Mouse (Mus musculus) liver, adult (tissue): Measurements from ENCODE around the gene Tent4b.

Experiments used
- GATA4 ChIP-seq: IDR thresholded peaks from 2 replicates; pipeline ENCODE4 v1.6.1; 2014; ENCODE audit warnings: mild to moderate bottlenecking, low read length; ENCODE audit not compliant: insufficient replicate concordance

Tent4b gene

DNA sequence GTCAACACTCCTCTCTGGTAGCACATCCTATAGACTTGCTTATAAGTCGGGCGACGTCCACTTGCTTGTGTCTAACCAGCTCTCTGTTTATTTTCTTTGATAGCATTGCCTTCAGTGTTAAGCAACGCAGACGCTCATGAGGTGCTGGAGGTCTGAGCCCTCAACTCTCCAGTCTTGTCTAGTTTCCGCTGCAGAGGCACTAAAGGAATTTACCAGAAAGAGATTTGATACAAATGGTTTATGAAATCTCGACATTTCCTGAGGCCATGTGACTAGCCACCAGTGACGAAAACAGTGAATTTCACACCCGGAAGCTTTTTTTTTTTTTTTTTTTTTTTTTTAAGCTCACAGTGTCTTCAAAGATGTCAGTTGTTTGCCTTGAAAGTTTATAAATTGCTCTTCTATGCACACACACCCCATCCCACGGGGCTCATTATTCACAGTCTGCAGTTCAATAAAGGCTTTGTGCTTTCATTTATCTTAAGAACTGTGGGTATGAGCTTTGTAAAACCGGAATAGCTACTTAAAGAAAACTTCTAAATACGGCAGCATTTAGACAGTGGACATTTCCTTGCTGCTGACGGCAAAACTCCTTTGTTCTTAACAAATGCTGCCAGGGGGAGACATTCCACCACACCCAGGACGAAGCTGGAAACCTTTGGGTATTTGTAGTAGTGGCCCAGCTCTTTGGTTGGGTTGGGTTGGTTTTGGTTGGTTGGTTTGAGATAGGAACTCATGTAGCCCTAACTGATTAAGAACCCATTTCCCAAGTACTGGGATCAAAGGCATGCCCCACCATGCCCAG, 64.0 kb downstream of the Tent4b start:
- TF ChIP-seq GATA4, result no peak

DNA sequence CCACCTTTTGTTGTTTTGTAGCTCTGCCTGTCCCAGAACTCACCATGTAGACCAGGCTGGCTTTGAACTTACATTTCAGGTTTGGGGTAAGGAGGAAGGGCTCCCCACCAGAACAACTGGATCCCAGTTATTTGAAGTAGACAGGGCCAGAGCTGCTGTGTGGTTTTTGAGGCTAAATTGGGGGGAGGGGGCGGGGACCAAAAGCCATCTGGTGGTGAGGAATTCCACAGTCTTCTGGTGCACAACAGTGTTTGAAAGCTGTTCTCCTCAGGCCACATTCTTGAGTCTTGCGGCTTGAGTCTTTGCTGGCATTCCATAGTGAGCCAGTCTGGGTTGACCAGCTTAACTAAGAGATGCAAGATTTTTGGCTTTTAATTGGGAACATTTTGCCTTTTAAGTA, 66.5 kb downstream of the Tent4b start:
- no peak for TF ChIP-seq GATA4

DNA sequence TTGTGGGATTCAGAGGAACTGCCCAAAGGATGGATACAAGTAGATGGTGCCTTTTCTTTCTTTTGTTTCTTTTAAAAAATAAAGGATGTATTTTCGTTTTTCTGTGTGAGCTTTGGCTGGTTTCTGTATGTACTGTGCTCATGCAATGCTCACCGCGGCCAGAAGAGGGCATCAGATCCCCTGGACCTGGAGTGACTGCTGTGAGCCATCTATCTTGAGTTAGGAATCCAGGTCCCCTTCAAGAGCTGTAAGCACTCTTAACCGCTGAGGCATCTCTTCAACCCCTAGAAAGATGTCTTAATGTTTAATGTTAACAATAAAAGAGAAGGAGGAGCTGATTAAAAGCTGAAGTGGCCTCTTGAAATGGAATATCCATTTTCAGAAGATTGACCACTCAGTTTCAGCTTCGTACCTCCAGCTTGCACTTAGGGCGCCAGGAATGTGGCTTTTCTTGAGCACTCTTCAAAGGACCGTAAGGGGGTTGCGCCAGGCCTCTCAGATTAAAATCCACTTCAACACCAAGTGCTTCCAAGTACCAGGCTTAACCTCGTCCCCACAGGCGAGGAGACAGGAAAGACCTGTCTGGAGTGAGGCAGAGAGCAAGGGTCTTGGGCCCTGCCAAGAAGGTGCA, 67.3 kb downstream of the Tent4b start:
- no peak for TF ChIP-seq GATA4

DNA sequence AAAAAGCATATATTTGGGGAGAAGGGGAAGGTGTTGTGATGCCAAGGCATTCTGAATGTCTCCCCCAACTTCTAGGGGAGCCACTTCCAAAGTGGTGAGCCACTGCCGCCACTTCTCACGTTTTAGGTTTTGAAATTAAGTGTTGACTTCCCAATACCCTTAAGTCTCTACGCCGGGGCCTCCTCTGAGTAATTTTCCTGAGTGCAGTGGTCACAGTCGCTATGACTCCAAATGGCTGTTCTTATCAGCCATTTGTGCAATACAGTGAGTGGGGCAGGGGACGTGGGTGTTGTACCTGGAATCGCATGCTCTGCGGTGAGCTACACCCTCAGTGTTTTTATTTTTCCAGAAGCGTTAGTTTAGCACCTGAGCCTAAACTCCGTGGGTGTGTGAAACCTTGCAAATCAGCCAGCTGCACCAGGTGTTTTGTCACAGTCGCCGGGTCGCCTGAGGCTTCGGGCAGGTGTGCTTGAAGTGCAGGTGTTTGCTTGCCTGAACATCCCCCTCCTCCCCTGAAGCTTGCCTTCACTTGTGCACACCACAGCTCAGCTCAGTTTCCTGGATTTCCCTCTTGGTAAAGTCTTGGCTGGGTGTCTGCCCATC, 67.9 kb downstream of the Tent4b start:
- TF ChIP-seq GATA4, result no peak

DNA sequence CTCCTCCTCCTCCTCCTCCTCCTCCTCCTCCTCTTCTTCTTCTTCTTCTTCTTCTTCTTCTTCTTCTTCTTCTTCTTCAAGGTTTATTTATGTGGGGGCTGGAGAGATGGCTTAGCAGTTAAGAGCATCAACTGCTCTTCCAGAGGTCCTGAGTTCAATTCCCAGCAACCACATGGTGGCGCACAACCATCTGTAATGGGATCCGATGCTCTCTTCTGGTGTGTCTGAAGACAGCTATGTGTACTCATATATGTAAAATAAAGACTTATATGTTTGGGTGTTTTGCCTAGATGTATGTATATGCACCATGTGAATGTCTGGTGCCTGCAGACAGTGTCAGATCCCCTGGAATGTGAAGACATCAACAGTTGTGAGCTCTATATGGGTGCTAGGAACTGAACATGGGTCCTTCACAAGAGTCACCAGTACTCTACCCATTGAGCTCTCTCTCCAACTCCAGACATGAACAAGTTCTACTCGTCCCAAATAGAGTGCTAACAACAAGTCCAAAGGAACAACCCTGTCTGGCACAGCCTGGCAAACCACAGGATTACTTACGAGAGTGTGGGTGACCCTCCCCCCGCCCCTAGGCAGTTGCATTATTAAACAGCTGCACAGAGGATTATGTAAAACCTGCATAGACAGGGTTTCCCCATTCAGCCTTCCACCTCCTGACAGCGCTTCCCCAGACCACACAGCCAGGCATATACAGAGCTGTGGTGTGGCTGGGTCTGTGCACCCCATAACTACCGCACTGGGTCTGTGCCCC, 70.3 kb downstream of the Tent4b start:
- TF ChIP-seq GATA4, result no peak

- TF ChIP-seq GATA4, result no peak
Observed at GRCm38 (mm10) chr8:88270086-88270485, 71.1 kb downstream of the Tent4b start.

- no peak for TF ChIP-seq GATA4
Observed at GRCm38 (mm10) chr8:88272231-88273050, 73.4 kb downstream of the Tent4b start, which contains the start of gene Adcy7. Adcy7 (plus strand) TSS chr8:88272403.

DNA sequence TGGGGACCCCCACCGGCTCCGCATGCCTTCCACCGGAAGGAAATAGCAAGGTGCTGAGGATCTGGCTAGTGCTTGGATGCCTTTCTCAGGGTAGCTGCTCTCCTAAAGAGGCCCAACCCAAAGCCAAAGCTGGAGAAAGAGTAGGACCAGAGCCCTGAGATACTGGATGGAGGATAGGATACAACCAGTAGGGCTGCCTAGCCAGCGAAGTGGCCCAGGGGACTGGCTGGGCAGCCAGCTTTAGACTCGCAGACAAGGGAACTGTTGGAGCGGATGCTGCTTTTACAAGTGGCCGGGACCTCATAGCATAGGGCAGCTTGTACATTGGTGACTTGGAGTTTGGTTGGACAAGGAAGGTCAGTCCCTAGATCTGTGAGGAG, 74.0 kb downstream of the Tent4b start:
- TF ChIP-seq GATA4, result no peak

GRCm38 (mm10) chr8:88274090-88274489, 75.1 kb downstream of the Tent4b start:
- no peak for TF ChIP-seq GATA4

- TF ChIP-seq GATA4, result no peak
Observed at GRCm38 (mm10) chr8:88279220-88279619, 80.2 kb downstream of the Tent4b start.

- no peak for TF ChIP-seq GATA4
Observed at GRCm38 (mm10) chr8:88279670-88280069, 80.7 kb downstream of the Tent4b start.

DNA sequence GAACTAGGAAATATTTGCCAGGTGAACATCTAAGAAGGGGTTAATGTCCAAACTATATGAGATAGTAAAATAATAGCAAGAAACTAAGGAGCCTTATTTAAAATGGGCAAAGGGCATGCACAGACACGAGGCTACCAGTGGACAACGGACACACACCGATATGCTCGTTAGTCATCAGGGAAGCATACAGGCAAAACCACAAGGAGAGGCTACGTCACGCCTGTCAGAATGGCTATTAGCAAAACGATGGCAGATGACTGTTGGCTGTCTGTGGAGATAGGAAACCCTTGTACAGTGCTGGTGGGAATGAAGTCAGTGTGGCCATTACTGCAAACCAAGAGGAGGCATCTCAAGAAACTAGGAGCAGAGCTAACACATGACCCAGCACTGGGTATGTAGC, 81.9 kb downstream of the Tent4b start:
- TF ChIP-seq GATA4, result no peak

DNA sequence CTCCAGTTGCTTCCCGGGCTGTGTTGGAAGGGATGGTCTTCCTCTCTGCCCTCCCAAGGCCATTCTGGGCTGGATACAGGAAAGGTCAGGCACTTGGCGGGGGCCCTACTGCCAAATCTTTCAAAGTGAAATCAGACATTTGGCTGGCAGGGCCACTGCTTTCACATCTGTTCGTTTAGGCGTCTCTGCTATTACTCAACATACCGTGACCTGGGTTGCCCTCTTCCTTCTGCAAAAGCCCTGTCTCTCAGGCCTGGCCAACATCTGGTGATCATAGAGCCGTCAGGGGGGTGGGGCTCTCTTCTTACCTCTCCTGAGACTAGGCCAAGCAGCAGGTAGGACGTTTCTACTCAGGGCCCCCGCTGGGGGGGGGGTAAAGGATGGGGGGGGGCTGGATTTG, 83.7 kb downstream of the Tent4b start:
- TF ChIP-seq GATA4, result no peak

DNA sequence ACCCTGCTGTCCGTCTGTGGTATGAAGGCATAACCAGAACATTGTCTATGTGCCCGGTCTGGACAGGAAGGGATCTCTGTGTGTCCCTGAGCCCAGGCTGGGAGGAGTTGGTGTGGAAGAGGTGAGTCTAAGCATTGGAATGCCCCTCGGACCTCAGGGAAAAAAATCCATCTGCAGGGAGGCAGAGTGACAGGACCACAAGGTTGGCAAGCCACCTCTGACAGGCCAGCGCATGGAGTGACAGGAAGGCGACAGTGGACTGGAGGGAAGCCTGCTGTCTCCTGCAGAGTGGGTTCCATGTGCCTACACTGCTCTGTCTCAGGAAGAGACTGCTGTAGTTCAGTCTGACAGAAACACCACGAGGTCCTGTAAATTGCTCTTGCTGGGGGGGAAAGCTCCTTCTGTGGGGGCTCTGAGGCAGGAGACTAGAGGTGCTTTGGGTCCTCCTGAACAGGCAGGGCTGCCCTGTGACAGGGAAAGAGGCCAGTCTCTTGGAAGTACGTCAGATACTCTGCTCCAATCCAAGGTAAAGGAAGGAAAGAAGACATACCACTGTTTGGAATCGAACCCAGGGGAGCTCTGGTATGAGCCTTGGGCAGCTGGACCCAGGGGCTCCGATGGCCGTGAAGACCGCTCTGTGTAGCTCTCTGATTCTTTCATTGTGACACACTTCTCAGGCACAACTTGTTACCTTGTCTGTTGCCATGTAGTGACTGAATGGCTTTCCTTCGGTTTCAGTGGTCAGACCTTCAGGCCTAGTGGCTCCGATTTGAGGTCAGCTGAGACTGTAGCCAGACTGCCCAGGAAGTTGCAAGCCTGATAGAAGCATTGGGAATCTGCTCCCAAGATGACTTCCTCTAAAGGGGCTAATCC, 84.5 kb downstream of the Tent4b start:
- no peak for TF ChIP-seq GATA4
